Mouse (Mus musculus) brain, embryonic 14.5 days (tissue): ENCODE data around the gene Aarsd1.

Experiments used
- CTCF ChIP-seq: fragments of 200-500 bp; IDR thresholded peaks from 2 replicates; pipeline ENCODE4 v1.5.1; 2012; ENCODE audit warnings: inconsistent platforms, mild to moderate bottlenecking, moderate library complexity, borderline replicate concordance; ENCODE audit not compliant: insufficient read depth, insufficient read length; ENCODE audit errors: extremely low read depth
- POLR2A ChIP-seq: fragments of 200-500 bp; IDR thresholded peaks from 2 replicates; pipeline ENCODE4 v1.6.1; 2012; ENCODE audit warnings: mild to moderate bottlenecking, inconsistent platforms, borderline replicate concordance; ENCODE audit not compliant: poor library complexity, insufficient read depth, insufficient read length, severe bottlenecking; ENCODE audit errors: extremely low read depth

GRCm38 (mm10) chr11:101454702-101455101 is 37.3 kb upstream of the Aarsd1 start:
- no peak for TF ChIP-seq CTCF
- no peak for TF ChIP-seq POLR2A
